Mouse (Mus musculus) liver, adult (tissue): ENCODE measurements around the gene Fam217b.

Source experiments
- GATA4 ChIP-seq: IDR thresholded peaks from 2 replicates; pipeline ENCODE4 v1.6.1; 2014; ENCODE audit warnings: mild to moderate bottlenecking, low read length; ENCODE audit not compliant: insufficient replicate concordance

Fam217b gene

DNA sequence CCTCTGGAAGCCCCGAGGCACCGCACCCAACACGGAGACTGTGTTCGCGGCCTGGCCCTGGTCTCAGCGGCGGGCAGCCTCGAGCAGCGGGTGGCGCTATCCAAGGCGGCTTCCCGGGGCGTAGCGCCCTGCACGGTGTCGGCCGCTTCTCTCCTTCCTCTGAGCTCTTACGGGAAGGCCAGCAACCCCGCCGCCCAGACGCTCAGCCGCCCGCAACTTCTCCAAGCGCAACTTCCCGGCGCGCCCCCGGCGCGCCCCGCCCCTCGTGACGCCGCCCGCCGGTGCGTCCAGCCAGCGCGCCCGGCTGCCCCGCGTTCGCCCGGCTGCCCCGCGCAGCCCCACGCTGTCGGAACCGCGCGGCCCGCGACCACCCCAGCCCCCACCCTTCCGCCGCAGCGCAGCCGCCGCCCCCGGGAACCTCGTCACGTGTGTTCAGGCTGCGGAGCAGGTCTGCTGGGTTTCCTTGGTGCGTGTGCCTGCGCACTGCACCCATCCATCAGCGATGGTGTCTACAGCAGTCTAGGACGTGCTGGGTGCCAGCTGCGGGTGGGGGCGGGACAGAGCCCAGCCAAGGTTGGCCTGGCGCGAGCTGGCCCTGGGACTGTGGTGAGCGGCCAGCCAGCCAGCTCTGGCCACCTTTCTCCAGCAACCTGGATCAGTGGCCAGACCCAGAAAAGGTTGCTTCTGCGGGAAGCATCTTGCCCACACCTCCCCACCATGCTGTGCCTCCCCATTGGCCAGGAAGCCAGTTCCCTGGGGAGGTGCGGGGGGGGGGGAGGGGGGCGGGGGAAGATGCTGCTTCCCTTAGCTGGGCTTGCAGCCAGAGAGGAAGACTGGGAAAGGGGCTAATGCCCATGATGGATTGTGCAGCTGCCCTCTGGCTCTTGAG is at the start of gene Fam217b, which contains the start of gene Ppp1r3d:
Gene Fam217b, plus strand, starts transcription at position 264 of the 889 bp plus-strand sequence.
Gene Ppp1r3d, minus strand, starts transcription at position 212 of the 889 bp plus-strand sequence.
- no peak for TF ChIP-seq GATA4

DNA sequence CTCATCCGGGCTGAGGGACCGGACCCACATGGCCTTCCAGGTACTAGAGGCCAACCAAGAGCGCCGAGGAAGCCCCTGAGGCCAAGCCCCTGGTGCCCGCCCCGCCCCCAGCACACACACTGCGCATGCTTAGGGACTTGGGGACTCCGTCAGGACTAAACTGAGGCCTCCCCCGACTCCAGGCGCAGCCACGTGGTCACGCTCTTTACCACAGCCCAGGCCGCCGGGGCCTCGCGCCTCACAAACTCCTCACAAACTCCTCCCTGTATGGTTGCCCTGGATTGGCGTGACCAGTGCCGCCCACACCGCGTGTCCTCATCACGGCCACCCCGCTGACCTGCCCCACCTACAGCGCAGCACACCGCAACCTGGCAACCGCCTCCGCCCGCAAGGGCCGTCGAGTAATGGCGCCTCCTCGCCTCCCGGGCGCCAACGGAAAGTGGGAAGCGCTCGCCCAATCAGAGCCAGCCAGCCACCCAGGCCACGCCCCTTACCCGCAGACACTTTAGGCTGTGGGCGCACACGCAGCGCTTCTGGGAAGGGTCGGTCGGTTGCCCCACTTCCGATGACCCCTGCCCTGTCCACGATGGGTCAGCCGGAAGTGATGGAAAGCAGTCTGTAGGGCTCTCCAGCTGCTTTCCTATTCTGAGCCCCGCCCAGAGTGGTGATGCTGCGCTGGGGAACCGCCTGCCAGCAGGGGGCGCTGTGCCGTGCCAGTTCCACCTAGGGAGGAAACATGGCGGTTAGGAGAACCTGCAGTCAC is 7.1 kb upstream of the Fam217b start, which contains the start of gene Sycp2:
Gene Sycp2, minus strand, starts transcription at position 633 of the 763 bp plus-strand sequence.
- TF ChIP-seq GATA4, result no peak

DNA sequence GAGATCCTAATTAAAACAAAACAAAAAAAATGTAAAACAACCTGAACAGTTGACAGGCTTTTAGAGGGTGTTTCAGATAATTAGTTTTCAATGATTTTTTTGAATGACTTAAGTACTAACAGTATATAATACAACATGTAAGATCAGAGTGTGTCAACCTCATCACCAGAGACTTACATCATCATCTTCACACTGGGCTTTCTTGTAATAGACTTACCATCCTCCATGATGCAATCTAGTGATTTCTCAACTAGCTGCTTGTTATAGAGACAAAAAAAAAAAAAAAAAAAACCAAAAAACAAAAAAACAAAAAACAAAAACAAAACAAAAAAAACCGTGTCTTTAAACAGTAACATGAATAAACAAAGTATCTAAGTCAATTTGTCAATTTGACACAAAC is 5.3 kb upstream of the Fam217b start:
- TF ChIP-seq GATA4, result no peak

DNA sequence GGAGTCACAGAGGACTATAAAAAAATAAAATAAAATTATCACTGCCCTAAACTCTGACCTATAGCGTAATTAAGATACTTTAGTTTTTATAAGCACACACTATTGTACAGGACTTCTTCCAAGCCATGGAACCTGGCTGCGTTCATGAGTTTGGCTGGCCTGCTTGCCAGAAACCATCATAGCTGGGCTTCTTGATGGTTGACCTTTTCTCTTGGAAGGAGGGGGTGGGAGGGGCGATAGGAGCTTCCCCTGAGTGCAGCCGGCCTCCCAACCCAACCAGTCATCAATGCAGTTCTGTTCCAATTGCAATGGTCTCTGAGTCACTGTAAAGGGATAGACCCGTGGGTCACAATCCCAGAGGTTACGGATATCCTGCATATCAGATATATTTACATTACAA is 4.0 kb upstream of the Fam217b start:
- no peak for TF ChIP-seq GATA4

DNA sequence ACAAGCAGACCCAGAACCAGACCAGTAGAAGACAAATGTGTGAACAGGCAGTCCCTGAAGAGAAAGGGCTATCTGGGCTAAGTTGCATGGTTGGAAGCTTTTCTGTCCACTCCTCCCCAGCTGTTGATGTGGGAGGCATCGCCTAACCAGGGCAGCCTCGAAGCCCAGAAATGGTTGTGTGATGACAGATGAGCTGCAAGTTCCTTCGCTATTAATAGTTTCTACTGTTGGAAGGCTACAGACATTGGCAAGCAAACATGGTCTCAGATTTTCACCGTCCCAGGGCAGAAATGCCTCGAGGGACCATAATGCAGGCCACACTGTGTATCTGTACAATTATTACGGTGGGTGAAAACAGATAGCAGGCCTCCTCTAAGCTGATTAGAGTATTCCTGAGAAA is 1.7 kb upstream of the Fam217b start:
- no peak for TF ChIP-seq GATA4

DNA sequence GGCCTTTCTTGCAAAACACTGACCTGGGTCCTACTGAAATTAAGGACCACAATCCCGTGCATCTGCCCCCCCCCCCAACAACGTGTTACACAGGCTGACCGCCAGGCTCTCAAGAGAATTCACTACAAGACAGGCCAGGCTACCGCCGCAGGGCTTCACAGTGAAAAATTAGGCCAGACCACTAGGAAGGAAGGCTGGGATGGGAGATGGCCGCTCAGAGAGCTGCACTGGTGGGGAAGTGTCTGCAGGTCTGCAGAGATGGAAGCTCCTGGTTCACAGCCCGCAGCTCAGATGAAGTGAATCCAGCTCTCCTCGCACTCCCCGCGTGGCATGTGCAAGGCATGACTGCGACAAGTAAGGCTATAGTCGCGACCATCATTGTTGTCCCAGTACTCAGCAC is 1.2 kb upstream of the Fam217b start:
- TF ChIP-seq GATA4, result no peak

DNA sequence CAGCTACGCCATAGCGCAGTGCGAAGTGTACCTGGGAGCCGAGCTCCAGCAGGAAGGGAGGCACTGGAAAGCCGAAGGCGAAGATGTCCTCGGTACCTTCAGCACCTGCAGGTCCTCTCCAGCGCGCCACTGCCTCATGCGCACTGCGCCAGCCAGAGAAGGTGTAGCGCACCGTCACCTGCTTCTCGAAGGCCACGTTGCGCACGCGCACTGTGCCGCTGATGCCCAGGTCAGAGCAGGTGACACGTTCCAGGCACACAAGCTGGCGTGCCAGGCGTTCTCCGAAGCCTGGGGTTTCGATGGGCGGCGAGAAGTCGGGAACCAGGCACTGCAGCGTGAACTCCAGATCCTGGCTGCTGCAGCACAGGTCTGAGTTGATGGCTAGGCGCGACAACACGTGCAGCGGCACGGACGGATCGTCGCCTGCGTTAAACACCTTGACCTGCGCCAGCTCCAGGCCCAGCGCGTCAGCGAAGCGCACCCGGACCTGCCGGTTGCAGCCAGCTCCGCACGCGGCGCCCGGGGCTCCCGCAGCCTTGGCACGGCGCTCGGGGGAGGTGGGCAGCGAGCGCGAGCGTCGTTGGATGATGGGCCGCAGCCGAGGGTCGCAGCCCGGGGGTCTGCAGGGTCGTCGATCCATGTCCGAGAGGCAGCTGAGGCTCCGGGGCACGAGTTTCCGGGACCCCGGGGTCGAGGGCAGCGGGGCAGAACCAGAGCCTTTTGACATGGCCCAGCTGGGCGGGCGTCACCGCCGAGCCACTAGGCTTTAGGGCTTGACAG is 653 bp upstream of the Fam217b start:
- no peak for TF ChIP-seq GATA4

DNA sequence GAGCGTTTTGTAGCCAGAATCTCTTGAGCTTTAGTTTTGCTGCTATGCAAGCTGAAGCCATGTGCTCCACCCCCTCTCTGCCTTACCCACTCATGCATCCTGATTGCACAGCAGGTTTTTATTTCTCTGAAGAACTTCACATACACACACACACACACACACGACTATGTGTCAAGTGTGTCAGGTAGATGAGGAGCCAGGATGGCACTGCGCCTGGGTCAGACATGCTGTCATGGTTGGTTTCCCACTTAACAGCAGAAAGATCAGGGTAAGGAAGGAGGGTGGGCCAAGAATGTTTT is 775 bp downstream of the Fam217b start:
- TF ChIP-seq GATA4, result no peak

DNA sequence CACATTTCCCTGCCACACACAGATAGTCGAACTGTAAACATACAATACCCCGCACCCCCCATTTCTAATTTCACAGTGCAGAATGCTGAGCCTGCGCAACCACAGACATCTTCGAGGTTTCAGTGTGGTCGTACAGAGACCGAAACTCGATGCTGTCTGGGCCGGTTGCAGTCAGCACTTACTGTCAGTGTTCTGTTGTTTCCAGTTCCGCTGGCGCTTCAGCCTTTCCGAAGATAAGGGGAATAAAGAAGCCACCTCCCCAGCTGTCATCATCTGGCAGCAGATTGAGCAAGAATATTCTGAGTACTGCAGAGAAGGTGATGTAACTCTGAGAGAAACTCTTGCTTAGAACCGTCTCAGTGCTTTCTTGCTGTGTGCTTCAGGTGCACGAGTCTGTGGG is 2.1 kb downstream of the Fam217b start:
- TF ChIP-seq GATA4, result no peak

DNA sequence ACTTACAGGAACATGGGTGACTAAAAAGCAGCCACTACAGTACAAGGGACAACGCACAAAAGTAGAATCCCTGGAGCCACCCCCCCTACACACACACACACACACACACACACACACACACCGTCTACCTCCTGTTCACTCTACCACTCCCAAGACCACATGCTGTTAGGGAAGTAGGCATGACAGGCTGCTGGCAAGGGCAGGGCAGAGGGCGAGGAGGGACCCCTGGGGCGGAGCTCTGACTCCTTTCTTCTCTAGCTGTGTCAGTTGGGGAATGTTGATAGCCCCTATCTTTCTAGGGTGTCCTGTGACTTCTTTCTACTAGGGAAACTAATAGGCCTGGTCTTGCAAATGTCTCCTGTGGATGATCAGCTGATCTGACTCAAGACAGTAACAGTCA is 2.6 kb downstream of the Fam217b start:
- TF ChIP-seq GATA4, result no peak

DNA sequence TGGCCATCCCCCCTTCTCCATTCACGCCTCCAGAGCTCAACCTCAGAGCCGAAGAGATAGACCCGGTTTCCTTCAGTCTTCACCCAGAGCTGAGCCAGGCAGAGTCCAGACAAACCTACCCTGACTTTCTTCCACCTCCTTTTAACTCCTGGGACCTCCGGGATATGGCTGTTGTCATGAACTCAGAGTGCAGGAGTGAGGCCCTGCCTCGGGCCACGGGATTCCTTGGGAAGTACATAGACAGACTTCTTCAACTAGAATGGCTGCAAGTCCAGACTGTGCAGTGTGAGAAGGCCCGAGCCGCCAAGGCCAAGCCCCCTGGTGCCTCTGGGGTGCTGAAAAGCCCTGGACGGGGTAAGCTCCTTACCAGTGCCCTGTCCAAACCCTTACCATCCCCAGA is 6.3 kb downstream of the Fam217b start:
- TF ChIP-seq GATA4, result no peak

DNA sequence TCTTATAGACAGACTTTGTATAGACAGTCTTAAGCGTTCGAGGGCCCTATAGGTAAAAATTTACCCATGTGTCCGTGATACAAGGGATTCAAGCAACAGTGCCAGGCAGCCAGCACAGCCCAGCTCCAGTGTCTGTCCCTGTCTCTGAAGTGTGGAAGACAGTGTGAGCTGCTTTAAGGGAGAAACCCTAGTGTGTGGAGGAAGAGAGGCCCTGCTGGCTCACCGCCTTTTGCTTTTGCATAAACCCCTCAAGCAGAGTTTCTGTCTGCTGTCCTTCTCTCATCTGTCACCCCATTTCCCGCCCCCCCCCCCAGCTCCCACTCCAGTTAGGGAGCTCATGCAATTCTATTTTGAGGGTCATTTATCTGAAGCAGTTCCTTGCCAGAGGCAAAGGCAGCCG is 7.3 kb downstream of the Fam217b start:
- no peak for TF ChIP-seq GATA4

DNA sequence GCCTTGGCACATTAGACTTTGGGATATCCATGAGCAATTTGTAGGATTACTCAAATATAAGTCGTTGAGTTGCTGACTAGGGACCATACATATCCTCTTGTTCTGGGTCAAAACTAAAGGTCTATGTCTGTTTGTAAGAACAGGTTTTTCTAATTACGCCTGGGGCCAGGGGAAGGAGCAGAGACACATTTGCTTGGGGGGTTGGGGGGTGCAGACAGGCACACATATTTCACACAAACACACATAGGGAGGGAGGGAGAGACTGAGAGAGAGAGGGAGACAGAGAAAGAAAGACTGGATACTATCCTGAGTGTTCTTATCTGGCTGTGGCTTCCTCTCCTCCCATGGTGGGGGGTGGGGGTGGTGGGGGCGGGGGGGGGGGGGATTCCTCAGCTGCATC is 7.9 kb downstream of the Fam217b start:
- TF ChIP-seq GATA4, result no peak

DNA sequence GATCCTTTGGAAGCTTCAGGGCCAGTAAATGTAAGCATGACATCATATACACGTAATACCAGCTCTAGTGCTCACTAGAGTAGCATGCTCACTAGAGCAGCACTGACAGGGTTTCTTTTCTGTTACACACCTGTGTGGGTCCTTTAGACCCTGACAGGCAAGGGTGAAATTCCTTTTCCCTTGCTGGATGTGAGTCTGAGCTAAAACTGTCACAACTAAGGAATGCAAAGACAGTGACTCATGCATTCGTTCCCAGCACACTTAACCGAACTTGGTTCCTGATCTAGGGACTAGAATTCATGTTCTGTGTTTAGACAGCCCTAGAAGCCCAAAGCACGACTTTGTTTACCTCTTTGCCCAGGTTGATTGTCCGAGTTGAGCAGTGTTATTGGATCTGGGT is 8.9 kb downstream of the Fam217b start:
- no peak for TF ChIP-seq GATA4

DNA sequence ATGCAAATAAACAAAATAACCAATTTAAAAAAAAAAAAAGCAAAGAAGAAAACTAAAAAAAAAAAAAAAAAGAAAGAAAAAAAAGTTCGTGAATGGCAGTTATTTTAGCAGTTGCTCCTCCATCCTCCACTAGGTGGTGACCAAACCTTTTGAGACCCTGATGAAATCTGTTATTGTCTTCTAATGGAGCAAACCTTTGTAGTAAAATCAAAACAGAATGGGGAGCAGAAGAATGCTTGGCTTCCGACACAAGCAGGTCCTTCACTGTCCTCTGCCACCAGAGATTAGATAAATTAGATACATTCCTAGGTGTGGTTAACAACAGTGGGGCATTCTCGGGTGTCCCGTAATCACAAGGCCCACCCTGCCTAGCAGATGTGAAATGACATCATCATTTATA is 11.9 kb downstream of the Fam217b start:
- no peak for TF ChIP-seq GATA4
